Mouse (Mus musculus): ENCODE measurements around the gene Smg5.
"Not testable (repeated sequence)": the region's sequence is repeated elsewhere in the genome, so short reads cannot be mapped to it uniquely, and the experiment has no call there.

GRCm38 (mm10) chr3:88288133-88288713, 47.8 kb upstream of the Smg5 start:
- TF ChIP-seq CTCF (IDR thresholded peaks at IDR 0.05; ENCODE audit: low read depth, low read length); POLR2A (IDR thresholded peaks at IDR 0.05; ENCODE audit: insufficient read depth, low read length); EP300 (IDR thresholded peaks at IDR 0.05; ENCODE audit: insufficient read depth, low read depth, low read length): not testable (repeated sequence)

Data from ES-Bruce4 (cell line).